Mouse (Mus musculus) thymus, adult 2 months (tissue): ENCODE measurements at regions not wholly inside any gene's neighbourhood (a gene's known extent, or its start where the extent isn't known, plus 50 kb on each side); places are given as distances from the start of the nearest gene placed in this dataset.

Experiments
- CTCF ChIP-seq: fragments of 200-500 bp; IDR thresholded peaks from 2 replicates; pipeline ENCODE4 v1.5.1; 2012; ENCODE audit warnings: mild to moderate bottlenecking, control low read depth, low read length, moderate library complexity, borderline replicate concordance; ENCODE audit not compliant: control insufficient read depth, poor library complexity, insufficient read depth; ENCODE audit errors: extremely low read depth
- POLR2A ChIP-seq: fragments of 200-500 bp; IDR thresholded peaks from 2 replicates; pipeline ENCODE4 v1.6.1; 2012; ENCODE audit warnings: mild to moderate bottlenecking, low read length, control low read depth, moderate library complexity; ENCODE audit not compliant: control insufficient read depth, poor library complexity, insufficient read depth; ENCODE audit errors: extremely low read depth

- TF ChIP-seq CTCF (no peak), POLR2A (no peak)
Observed at GRCm38 (mm10) chr17:85926044-85926443, 218.9 kb downstream of the Srbd1 start.
